Mouse (Mus musculus): Measurements from ENCODE around the gene BC028528. TPM values are rescaled to one million over a fixed set of nuclear protein-coding genes. Genes with fewer than 3 reads are reported as not detected.

Gene BC028528
- polyA plus RNA-seq (2016; fragmentation: Nextera tagmentation; extraction: Ambion mirVana): 6.7 and 8.2 TPM in 2 replicates

GRCm38 (mm10) chr3:95891211-95892065 lies at the start of gene BC028528:
TSS of gene BC028528 (minus strand) at chr3:95892005.
- H3K36me3 ChIP-seq: peaks cover 6% of the 10 kb centered on the region; the same call in 1 of the 2 replicates
- H3K4me1 ChIP-seq: peaks cover 42% of the 10 kb centered on the region
- peak within 1 kb of the TSS; percentile 63 for H3K27ac ChIP-seq
- H3K9ac ChIP-seq: peak within 1 kb of the TSS; percentile 48
- no peak for ATAC-seq
- H3K4me2 ChIP-seq: peak within 1 kb of the TSS; percentile 90
- H3K9me3 ChIP-seq (replicated peaks): no peaks in the 10 kb centered on the region
- WGBS (ENCODE audit: insufficient replicate concordance): 17% methylated on average over 12 of the region's 12 CpGs
- no peaks in the 10 kb centered on the region; the same call in 1 of the 2 replicates for H3K27me3 ChIP-seq (replicated peaks)
- H3K4me3 ChIP-seq: peak within 1 kb of the TSS; percentile 36

- Histone ChIP-seq H3K4me2 (no peak overlapping the region), H3K36me3 (peaks cover 96% of the 10 kb centered on the region), H3K9ac (no peak overlapping the region), H3K4me1 (no peaks in the 10 kb centered on the region), H3K9me3 (replicated peaks) (no peaks in the 10 kb centered on the region), H3K27ac (no peak overlapping the region), H3K27me3 (replicated peaks) (no peaks in the 10 kb centered on the region), H3K4me3 (no peak overlapping the region)
- 85% methylated on average over 15 of the region's 15 CpGs for WGBS (ENCODE audit: insufficient replicate concordance)
- ATAC-seq: no peak
Observed at GRCm38 (mm10) chr3:95938835-95939234, 47.0 kb upstream of the BC028528 start.

- Histone ChIP-seq H3K4me1 (0 out of 2 replicates have a peak, but pooled peaks cover 3% of the 10 kb centered on the region), H3K36me3 (peaks cover 97% of the 10 kb centered on the region), H3K4me3 (no peak overlapping the region), H3K9me3 (replicated peaks) (no peaks in the 10 kb centered on the region), H3K9ac (no peak overlapping the region), H3K27ac (no peak overlapping the region), H3K4me2 (no peak overlapping the region), H3K27me3 (replicated peaks) (no peaks in the 10 kb centered on the region)
- WGBS (ENCODE audit: insufficient replicate concordance): 96% methylated on average over 8 of the region's 8 CpGs
- ATAC-seq: no peak
Observed at GRCm38 (mm10) chr3:95938217-95938616, 46.4 kb upstream of the BC028528 start.

GRCm38 (mm10) chr3:95934448-95934847 lies 42.6 kb upstream of the BC028528 start:
- Histone ChIP-seq H3K27ac (no peak overlapping the region), H3K4me3 (no peak overlapping the region), H3K36me3 (peaks cover 69% of the 10 kb centered on the region), H3K9me3 (replicated peaks) (no peaks in the 10 kb centered on the region), H3K4me2 (no peak overlapping the region), H3K9ac (no peak overlapping the region), H3K27me3 (replicated peaks) (no peaks in the 10 kb centered on the region), H3K4me1 (peaks cover 33% of the 10 kb centered on the region)
- 76% methylated on average over 1 of the region's 1 CpGs for WGBS (ENCODE audit: insufficient replicate concordance)
- no peak for ATAC-seq

- no peak for ATAC-seq
- Histone ChIP-seq H3K27ac (no peak overlapping the region), H3K4me2 (no peak overlapping the region), H3K9ac (no peak overlapping the region), H3K4me3 (no peak overlapping the region), H3K27me3 (replicated peaks) (no peaks in the 10 kb centered on the region), H3K4me1 (peaks cover 35% of the 10 kb centered on the region), H3K9me3 (replicated peaks) (no peaks in the 10 kb centered on the region), H3K36me3 (peaks cover 57% of the 10 kb centered on the region)
- WGBS (ENCODE audit: insufficient replicate concordance): 90% methylated on average over 7 of the region's 7 CpGs
Observed at GRCm38 (mm10) chr3:95933111-95933750, 41.4 kb upstream of the BC028528 start.

- Histone ChIP-seq H3K4me3 (no peak overlapping the region), H3K27me3 (replicated peaks) (no peaks in the 10 kb centered on the region), H3K36me3 (peaks cover 50% of the 10 kb centered on the region), H3K27ac (no peak overlapping the region), H3K4me1 (peaks cover 40% of the 10 kb centered on the region), H3K4me2 (no peak overlapping the region; the same call in 1 of the 2 replicates), H3K9ac (no peak overlapping the region), H3K9me3 (replicated peaks) (no peaks in the 10 kb centered on the region)
- 83% methylated on average over 7 of the region's 7 CpGs for WGBS (ENCODE audit: insufficient replicate concordance)
- no peak for ATAC-seq
Observed at GRCm38 (mm10) chr3:95932566-95932965, 40.8 kb upstream of the BC028528 start.

- H3K4me3 ChIP-seq: no peak overlapping the region
- WGBS (ENCODE audit: insufficient replicate concordance): 59% methylated on average over 1 of the region's 1 CpGs
- no peaks in the 10 kb centered on the region for H3K27me3 ChIP-seq (replicated peaks)
- no peak overlapping the region; the same call in 1 of the 2 replicates for H3K4me2 ChIP-seq
- no peak for ATAC-seq
- no peak overlapping the region for H3K9ac ChIP-seq
- H3K27ac ChIP-seq: no peak overlapping the region
- H3K4me1 ChIP-seq: peaks cover 40% of the 10 kb centered on the region
- H3K36me3 ChIP-seq: peaks cover 46% of the 10 kb centered on the region
- H3K9me3 ChIP-seq (replicated peaks): no peaks in the 10 kb centered on the region
Observed at GRCm38 (mm10) chr3:95932157-95932556, 40.4 kb upstream of the BC028528 start.

- 88% methylated on average over 1 of the region's 1 CpGs for WGBS (ENCODE audit: insufficient replicate concordance)
- peak overlapping the region; percentile 87; the same call in 1 of the 2 replicates for H3K4me3 ChIP-seq
Observed at GRCm38 (mm10) chr3:95931471-95931870, 39.7 kb upstream of the BC028528 start.

GRCm38 (mm10) chr3:95930471-95930789 lies 38.6 kb upstream of the BC028528 start:
- 3% methylated on average over 5 of the region's 5 CpGs for whole genome bisulfite sequencing (ENCODE audit: insufficient replicate concordance)
- no peak for ATAC-seq
- Histone ChIP-seq H3K9me3 (replicated peaks) (no peaks in the 10 kb centered on the region), H3K4me2 (peak overlapping the region; percentile 77), H3K4me1 (peaks cover 40% of the 10 kb centered on the region), H3K4me3 (peak overlapping the region; percentile 87), H3K36me3 (peaks cover 32% of the 10 kb centered on the region), H3K27me3 (replicated peaks) (no peaks in the 10 kb centered on the region), H3K9ac (peak overlapping the region; percentile 99), H3K27ac (peak overlapping the region; percentile 93)

More at GRCm38 (mm10) chr3:95931471-95931870, 39.7 kb upstream of the BC028528 start:
- Histone ChIP-seq H3K36me3 (peaks cover 39% of the 10 kb centered on the region), H3K9ac (peak overlapping the region; percentile 99; the same call in 1 of the 2 replicates), H3K4me2 (peak overlapping the region; percentile 77), H3K27me3 (replicated peaks) (no peaks in the 10 kb centered on the region), H3K4me1 (peaks cover 40% of the 10 kb centered on the region), H3K27ac (no peak overlapping the region), H3K9me3 (replicated peaks) (no peaks in the 10 kb centered on the region)
- ATAC-seq: no peak

- peak; percentile 17 for ATAC-seq
Observed at GRCm38 (mm10) chr3:95929581-95930470, 38.0 kb upstream of the BC028528 start.

GRCm38 (mm10) chr3:95928658-95929503 lies 37.1 kb upstream of the BC028528 start, which contains the start of gene Anp32e:
TSS of gene Anp32e (plus strand) at chr3:95929246.
- peaks cover 16% of the 10 kb centered on the region for H3K36me3 ChIP-seq
- ATAC-seq: peak; percentile 99
- H3K4me3 ChIP-seq: peak within 1 kb of the TSS; percentile 87
- H3K9ac ChIP-seq: peak within 1 kb of the TSS; percentile 99
- no peaks in the 10 kb centered on the region for H3K9me3 ChIP-seq (replicated peaks)
- peak within 1 kb of the TSS; percentile 93 for H3K27ac ChIP-seq
- H3K4me2 ChIP-seq: peak within 1 kb of the TSS; percentile 77
- H3K27me3 ChIP-seq (replicated peaks): no peaks in the 10 kb centered on the region
- peaks cover 40% of the 10 kb centered on the region for H3K4me1 ChIP-seq
- under 1% methylated on average over 49 of the region's 49 CpGs for WGBS (ENCODE audit: insufficient replicate concordance)

More at GRCm38 (mm10) chr3:95929581-95930470, 38.0 kb upstream of the BC028528 start:
- H3K9ac ChIP-seq: peak overlapping the region; percentile 99
- peaks cover 40% of the 10 kb centered on the region for H3K4me1 ChIP-seq
- H3K27ac ChIP-seq: peak overlapping the region; percentile 93
- H3K4me3 ChIP-seq: peak overlapping the region; percentile 87
- H3K4me2 ChIP-seq: peak overlapping the region; percentile 77
- no peaks in the 10 kb centered on the region for H3K27me3 ChIP-seq (replicated peaks)
- H3K36me3 ChIP-seq: peaks cover 26% of the 10 kb centered on the region
- WGBS (ENCODE audit: insufficient replicate concordance): 2% methylated on average over 105 of the region's 105 CpGs
- H3K9me3 ChIP-seq (replicated peaks): no peaks in the 10 kb centered on the region
